Mouse (Mus musculus) frontal cortex, postnatal 36 days (tissue): Measurements from ENCODE around the gene Crabp1.

Experiments used
- DNase-seq, 2 experiments: peaks; one replicate each; pipeline ENCODE4 v3.0.0; 2022; ENCODE audit warnings: low spot score in 2 of 2

Crabp1 gene

DNA sequence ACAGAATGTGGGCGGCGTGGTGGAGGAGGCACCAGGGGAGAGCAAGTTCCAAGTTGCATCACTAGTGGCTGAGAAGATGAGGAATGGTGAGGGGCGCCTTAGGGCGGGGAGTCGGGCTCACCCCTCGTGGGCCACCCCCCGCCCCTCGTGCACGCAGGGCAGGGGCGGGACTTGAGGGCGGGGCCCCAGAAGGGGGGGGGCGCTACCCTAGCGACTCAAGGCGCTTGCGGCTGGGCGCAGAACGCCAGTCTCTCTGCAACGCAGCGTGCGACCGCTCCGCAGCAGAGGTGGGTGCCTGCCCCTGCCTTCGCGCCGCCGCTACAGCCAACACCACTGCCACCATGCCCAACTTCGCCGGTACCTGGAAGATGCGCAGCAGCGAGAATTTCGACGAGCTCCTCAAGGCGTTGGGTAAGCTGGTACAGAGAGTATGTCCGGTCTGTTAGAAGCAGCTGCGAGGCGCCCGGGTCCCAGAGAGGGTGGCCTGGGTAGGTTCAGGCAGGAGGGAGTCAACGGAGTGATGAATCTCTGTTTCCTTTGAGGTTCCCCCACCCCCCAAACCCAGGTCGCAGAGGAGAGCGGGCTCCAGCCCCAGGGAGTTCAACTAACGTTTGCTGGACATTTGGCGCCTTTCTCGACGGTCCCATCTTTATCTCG lies at the start of gene Crabp1:
TSS of gene Crabp1 (plus strand) at position 188 of the 657 bp plus-strand sequence.
- DNase-seq, result peak; percentile 5

DNA sequence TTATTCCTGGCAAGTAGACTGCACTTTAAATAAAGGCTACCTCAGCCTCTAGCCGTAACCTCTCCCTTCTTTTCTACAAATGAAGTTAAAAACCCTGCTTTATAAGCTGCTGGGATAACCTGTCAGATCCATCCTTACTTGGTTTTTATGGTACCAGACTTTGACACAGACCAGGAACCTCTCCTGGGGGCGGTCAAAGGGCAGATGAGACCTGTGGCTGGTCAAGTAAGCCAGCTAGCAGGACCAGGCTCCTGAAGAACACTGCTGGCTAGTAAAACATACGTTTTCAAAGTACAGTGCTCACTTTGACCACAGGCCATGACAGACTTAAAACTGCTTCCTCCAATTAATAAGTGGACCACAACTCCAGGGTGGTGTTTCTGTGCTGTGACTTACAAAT lies 48.8 kb upstream of the Crabp1 start:
- DNase-seq, result no peak

DNA sequence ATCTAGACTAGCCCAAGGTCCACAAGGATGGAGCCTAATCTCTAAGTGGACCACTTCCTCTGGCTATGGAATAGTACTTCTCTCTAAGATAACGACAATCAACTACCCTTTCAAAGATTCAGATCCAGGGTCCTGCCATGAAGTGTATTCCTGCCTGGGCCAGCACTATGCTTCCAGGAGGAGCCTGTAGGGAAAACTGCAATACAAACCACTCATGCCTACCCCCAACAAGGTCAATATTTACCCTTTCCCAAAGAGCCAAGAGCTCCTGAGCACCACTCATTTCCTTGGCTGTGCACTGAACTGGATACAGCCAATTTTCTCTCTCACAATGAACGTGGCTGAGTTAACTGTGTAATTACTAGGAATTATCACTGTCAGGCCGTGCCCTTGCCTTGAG lies 47.0 kb upstream of the Crabp1 start:
- no peak for DNase-seq

DNA sequence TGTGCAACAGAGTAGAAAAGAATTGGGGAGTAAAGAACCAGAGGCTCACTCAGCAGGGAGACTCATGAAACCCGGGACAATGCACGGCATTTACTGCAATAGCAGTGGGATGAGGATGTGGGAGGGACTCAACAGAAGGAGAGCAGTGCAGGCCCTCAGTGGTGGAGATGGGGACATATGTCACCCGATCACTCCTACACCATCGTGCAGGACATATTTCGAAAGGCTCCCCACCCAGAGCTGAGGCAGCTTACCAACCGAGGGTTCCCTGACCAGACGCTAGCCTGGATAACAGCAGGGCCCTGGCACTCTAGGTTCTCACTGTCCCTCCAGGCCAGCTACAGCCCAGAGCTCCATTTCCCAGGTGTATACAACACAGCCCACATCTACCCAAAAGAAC lies 42.4 kb upstream of the Crabp1 start:
- DNase-seq, result peak in 1 of 2 experiments; percentile 31

DNA sequence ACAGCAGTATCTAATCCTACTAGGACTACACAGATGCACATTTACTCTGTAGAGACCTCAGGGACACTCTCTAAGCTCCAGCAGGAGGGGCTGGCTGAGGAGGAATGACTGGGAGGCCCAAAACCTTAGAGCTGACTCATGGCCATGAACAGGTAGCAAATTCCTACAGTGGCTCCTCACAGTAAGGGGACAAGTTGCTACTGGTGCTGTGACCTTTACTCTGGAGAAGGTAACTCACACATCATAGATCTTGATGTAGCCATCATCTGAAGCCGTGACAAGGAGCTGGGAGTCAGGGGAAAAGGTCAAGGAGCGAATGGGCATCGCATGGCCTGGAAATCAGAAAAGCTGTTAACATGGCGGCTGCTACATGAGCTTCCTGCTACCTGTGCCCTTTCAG lies 42.0 kb upstream of the Crabp1 start:
- no peak for DNase-seq

DNA sequence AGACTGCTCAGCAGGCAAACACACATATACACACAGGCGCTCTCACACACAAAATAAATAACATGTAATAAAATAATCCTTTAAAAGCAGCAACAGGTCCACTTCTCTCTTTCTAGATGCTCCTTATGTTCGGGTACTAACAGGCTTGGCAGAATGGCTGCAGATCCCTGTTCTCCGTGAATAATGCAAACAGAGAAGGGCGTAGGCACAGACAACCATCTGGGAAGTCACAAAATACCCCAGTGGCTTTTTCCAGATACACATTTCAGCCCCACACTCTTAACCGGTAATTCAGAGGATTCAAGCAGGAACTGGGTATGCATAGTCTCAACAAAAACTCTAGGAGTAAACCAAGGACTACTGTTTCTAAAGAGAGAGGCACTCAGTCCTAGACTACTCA lies 38.2 kb upstream of the Crabp1 start:
- no peak for DNase-seq

DNA sequence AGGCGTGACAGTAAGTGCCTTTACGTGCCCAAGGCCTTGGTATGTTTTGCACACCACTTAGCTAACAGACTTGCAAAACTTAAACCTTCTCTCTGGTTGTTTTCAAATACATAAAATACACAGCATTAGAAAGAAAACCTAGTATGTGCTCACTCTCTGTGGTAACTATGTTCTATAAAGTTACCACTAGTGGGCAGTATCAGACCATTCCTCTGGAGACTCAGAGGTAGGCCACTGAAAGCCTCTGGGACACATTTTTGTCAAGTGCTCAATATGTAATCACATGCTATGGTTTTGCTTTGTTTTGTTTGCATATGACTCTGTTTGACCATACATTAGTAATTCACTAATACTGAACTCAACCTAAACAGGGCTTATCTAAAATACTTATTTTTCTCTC lies 32.4 kb upstream of the Crabp1 start:
- no peak for DNase-seq

DNA sequence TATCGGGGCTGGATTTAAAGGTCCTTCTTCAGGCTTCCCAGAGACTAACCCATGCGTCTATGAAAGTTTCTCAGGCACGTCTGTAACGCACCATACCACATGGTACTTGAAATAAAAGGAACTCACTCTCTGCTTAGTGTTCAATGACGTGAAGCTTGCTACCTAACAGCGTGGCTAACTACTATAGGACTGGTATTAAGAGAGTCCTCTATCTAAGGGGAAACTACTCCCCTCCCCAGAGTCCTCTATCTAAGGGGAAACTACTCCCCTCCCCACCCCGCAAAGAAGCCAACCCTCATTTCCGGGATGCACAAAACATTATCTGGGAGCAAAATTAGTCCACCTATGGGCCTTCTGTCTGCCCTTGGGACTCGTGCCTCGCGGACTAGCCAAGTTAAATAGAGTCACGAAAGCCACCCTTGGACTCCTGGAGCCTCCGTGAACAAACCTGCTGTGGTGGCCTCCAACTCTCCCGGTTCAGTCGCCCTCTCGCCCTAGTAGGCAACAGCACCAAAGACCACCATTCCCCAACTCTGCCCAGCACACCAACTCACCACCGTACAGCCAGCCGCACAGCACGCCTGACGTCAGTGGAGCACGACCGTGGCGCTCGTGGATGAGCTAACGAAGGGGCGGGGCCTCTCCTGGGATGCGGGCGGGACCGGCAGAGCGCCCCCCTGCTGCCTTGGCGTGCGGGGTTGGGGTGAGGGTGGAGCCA lies 30.5 kb upstream of the Crabp1 start, which contains the start of gene Wdr61:
TSS of gene Wdr61 (minus strand) at position 599 of the 718 bp plus-strand sequence.
- DNase-seq, result peak; percentile 97 to 98

DNA sequence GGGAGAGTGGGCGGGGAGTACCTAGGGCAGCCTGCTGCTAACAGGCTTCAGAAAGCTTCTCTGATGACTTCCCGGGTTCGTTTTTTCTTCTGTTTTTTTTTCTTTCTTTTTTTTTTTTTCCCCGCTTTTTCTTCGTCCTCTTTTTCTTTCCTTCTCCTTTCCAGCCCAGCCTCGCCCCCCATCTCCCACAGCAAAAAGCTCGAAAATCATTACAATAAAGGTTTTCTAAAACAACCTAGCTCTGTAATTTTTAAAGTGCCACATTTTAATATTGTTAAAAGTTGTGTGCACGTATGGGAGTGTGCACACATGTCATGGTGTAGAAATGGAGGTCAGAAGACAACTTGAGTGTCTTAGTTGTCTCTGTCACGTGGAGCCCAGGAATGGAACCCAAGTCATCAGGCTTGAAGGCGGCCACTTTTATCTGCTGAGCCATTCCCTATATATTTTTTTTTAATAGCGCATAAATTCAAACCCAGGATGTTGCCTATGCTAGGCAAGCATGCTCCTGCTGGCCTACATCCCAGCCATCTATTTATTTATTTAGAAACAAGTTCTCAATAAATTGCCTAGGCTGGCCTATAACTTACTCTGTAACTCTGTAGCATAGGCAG lies 29.8 kb upstream of the Crabp1 start:
- no peak for DNase-seq

DNA sequence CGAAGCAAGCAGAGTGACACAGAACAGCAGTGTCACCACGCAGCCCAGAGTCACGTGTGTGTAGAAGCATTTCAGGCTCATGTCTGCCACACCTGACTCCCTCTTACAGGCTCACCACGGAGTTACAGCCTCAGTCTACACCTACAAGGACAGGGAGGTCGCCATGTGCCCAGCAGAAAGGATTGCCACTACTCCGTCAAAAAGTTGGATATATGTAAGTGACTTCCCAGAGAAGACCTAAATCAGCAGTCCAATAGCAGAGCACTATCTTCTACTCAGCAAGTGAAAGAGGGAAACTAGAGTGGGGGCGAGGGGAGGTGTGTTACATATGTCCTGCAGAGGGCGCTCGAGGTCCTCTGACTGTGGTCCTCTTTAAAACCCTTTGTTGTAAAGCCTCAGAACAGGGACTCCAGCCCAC lies 28.3 kb upstream of the Crabp1 start:
- DNase-seq, result peak; percentile 20 to 26

DNA sequence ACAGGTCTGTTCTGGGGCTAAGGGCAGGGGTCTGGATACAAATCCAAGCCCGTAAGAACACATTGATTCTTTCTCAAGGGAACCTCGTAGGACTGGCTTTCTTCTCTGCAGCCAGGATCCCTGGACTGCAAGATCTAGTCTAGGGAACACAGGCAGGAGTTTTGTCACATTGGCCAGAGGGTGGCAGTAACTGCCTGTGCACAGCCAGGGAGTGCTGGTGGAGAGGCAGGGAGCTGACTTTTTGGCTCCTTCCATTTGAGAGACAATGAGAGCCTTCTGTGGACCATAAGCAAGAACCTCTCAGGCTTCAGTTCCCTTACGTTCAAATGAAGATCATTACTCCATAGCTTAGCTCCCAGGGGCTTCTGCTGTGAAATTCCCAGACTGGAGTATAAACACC lies 26.2 kb upstream of the Crabp1 start:
- DNase-seq, result peak; percentile 50 to 64

DNA sequence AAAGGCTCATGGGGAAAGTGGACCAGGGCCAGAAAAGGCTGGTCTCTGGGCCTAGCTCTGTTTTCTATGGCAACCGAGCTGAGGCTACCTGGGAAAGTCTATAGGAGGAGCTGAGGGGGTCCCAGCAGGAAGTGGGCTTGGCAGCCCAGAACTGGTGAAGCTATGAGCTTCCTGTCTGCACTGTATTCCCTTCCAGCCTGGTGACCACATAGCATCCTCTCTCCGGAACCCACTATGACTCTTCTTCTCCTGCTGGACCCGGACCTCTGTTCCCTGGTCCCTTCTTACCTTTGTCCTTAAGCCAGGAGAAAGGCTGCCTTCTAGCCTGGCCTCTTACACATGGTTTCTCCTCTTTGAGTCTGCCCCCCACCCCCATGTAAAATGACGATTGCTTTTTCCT lies 20.7 kb upstream of the Crabp1 start:
- DNase-seq, result no peak

DNA sequence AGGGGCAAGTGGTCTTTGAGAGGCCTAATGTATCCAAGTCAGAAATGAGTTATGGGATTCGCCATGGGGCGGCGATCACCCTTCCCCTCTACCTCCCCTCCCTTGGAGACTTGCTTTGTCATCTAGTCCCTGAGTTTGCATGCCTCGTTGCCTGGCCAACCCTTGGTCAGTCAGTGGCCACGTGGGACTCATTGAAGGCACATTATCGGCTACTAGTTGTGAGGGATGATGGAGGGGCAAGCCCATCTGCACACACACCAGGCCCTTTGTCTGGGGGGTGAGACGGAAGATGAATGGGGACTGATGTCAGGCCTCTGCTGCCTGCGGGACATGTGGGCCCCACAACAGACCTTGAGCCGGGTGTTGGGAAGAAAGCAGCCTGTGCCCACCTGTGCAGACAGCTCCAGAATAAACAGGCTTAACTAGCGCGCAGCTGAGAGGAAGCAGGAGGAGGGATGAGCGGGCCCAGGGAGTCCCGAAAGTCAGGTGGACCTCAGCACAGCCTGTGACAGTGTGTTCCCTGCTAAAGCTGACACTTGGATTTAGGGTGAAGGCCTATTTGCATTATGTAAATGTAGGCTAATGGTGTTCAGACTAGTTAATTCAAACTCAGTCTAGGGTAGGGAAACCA lies 18.7 kb upstream of the Crabp1 start:
- DNase-seq, result no peak

DNA sequence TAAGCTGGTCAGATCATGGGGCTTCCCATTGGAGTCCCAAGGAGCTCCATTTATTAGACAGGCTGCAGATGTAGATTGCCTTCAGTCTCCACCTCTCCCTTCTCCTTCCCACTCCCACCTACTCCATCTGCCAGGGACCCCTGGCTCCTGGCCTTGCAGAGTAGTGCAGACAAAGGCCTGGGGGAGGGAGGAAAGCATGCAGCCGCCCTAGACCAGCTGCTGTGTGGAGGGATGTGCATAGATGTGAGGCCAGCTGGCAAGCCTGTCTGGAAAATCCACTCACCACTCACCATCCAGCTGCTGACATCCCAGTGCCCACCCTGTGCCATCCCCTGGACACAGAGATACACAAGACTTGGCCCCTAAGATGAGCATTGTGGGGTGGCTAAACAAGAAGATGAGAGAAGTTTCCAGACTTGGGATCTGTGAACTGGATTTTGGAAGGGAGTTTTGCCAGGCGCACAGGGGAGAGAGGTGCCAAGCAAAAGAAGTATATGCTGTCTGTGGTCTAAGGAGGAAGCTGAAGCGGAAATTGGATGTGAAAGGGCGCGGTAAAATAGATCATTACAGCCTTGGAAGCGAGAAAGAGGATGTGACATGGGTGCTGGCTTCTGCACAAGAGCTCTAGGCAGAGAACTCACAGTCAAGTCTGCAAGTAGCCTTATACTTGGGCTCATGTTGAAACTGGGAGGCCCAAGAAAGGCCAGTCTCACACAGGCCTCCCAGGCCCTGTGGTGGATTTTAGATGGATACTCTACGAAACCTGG lies 14.2 kb upstream of the Crabp1 start:
- DNase-seq, result no peak

DNA sequence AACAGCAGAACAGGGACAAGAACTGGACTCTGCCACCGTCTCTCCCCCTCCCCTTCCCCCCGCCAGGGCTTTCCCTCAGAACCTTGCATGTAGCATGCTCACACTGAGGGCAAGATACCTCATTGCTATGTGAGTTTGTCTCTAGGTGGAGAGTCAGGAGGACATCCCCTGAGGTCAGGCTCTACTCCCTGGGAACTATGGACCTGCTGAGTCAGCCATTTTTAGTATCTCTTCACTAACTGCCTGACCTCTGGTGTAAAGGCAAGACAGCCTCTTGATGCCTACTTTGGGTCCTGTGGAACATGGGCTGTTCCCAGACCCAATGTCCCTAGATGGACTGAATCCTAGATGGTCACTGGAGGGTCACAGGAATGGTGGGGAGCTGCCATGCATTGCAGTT lies 12.9 kb upstream of the Crabp1 start:
- DNase-seq, result no peak

DNA sequence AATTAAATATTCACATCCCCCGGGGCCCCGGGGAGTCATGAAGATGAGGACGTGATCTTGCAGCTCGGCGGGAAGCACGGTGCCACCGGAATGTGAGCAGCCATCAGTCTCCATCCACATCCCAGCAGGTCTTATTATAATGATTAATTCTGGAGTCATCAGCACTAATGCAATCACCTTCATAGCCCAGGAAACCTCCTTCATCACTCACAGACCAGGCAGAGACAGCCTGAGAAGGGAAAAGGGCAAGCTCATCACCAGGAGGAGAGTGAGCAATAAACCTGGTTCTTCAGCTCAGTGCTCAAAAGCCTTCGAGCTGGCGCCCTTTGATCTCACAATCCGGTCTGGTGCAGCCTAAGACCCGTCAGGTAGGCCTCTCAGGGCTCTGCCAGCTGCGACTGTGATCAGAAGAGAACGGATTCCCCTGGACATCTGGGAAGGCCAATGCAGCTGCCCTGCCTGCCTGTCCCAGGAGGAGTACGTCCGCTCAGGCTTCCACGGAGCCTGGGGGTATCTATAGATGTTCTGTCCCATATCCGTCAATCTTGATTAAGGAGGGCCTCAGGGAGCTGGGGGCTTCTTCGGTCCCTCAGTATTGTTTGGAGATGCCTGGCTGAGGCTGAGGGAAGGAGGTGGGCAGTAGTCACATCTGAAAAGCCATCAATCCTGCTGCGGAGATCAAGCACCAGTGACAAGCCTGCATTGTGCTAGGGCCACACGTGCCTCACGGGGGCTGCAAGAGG lies 12.2 kb upstream of the Crabp1 start:
- DNase-seq, result no peak

DNA sequence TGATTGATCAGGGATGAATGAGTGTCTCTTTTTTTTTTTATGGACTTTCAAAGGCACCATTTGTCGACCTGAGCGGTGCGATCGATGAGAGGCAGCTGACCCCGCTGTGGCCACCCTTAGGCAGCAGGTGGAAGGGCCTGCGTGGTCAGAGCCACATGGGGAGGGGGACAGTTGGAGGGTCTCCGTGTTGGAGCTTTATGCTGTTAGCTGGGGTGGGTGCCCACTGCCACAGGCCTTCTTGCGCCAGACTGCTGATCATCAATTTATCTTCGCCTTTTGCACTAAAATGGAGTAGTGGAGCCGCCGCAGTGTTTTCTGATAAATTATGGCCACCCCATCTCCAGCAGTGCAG lies 11.6 kb upstream of the Crabp1 start:
- DNase-seq, result no peak

DNA sequence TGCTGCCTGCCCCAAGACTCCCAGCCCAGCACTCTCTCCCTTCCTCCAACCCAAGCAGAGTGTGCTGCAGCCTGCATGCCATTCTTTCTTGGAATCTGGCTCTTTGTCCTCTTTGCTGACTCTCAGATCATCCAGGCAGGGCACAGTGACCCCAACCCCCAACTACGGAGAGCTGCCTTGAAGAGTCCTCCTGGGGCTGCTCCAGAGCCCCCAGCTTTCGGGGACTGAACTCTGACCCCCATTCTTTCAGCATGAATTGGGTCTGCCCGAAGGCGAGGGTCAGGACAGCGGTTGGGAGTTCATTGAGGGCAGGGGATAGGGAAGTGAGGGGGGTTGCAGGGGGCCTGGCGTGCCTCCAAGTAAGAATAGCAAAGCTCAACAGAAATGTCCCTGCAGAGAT lies 5.0 kb upstream of the Crabp1 start:
- no peak for DNase-seq

DNA sequence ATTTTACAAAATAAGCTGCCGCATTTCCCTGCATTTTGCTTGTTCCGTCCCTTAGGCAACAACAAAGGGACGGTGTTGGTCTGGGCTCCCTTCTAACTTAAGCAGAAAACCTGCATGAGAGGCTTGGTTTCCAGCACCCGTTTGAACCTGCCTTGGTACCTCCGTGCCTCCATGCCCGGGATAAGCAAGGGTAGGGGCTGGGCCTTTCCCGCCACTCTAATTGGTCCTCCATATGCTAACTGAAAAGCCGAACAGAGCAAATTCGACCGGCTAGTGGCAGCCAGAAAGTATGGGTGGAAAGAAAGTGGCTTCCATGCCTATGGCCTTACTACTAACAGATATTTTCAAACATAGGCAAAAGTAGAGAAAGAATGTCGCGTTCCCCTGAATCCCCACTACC lies 457 bp upstream of the Crabp1 start:
- DNase-seq, result no peak

DNA sequence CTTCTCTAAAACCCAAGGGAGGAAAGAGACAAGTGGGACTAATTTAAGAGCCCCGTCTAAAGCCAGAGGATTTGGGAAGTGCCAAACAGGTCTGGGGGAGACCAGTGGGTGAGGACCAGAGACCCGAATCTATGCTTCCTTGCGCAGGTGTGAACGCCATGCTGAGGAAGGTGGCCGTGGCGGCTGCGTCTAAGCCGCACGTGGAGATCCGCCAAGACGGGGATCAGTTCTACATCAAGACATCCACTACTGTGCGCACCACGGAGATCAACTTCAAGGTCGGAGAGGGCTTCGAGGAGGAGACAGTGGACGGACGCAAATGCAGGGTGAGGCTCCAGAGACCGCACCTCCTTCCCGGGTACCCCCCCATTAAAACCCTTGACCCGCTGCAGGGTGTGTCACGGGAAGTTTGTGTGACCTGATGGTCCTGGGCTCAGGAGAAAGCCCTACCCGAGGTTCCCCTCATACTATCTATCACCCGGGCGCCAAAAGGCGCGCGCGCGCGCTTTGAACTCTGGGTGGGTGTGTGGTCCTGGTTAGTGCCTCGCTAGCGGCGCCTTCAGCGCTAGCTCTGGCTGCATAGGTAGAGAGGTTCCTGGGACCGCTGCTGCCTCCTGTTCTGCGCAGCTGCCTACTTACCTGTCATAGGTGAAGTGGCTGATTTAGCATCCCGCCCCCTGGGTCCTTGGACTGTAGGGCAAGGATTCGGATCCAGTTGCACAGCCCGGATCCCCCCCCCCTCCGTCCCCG lies 963 bp downstream of the Crabp1 start:
- DNase-seq, result no peak
